Mouse (Mus musculus): ENCODE data around the gene Cpvl. TPM values are rescaled to one million over a fixed set of nuclear protein-coding genes. Genes with fewer than 3 reads are reported as not detected.

Cpvl gene
- polyA plus RNA-seq, 1 experiment from 2014 or later, result not detected

DNA sequence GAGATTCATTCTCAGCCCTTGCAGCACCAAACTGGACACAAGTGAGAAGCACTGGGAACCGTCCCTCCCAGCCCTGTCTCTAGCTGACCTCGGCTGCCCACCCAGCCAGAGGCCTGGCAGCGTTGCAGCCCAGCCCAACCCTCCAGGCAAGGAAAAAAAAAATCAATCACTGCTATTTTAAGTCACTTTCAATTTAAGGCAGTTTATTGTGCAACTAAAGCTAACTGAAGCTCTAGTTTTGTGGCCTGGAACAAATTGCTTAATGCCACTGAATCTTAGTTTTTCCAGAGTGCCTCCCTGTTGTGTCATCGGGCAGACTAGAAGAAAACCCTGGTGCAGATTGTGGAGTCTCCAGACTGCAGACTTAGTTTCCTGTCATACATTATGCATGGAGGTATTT is 17.0 kb upstream of the Cpvl start:
- Histone ChIP-seq H3K9ac (replicated peaks) (no peak overlapping the region), H3K4me2 (replicated peaks) (no peak overlapping the region), H3K36me3 (no peaks in the 10 kb centered on the region), H3K4me3 (replicated peaks) (no peak overlapping the region), H3K9me3 (no peaks in the 10 kb centered on the region; the same call in 1 of the 2 replicates), H3K4me1 (replicated peaks) (peaks cover 7% of the 10 kb centered on the region; the same call in 1 of the 2 replicates), H3K27ac (no peak overlapping the region), H3K27me3 (no peaks in the 10 kb centered on the region)
- ATAC-seq, result no peak
- 60% methylated on average over 4 of the region's 4 CpGs for WGBS

DNA sequence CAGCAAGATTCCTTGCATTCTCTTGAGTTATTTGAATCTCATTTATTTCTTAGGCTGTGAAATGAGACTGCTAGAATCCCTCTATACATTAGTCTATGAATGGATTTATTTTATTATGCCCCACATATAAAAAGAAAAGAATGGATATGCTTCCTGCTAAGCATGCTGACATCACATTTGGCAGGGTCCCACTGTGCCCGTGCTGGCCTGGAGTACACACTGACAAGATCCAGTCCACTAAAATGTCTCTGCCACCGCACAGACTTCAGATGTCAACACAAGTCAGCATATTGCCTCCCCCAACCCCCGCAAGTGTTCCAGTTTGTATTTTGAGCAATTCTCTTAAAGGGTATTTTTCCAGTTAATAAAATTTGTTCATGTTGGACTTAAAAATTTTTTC is 13.9 kb upstream of the Cpvl start:
- no peaks in the 10 kb centered on the region for H3K36me3 ChIP-seq
- no peak overlapping the region for H3K4me3 ChIP-seq (replicated peaks)
- no peak overlapping the region for H3K4me2 ChIP-seq (replicated peaks)
- WGBS, result 83% methylated on average over 3 of the region's 3 CpGs
- 0 out of 2 replicates have a peak overlapping the region, but pooled peaks have one; percentile 35 for H3K27ac ChIP-seq
- no peaks in the 10 kb centered on the region for H3K27me3 ChIP-seq
- H3K9me3 ChIP-seq, result no peaks in the 10 kb centered on the region; the same call in 1 of the 2 replicates
- peaks cover 7% of the 10 kb centered on the region; the same call in 1 of the 2 replicates for H3K4me1 ChIP-seq (replicated peaks)
- H3K9ac ChIP-seq (replicated peaks), result no peak overlapping the region
- no peak for ATAC-seq

DNA sequence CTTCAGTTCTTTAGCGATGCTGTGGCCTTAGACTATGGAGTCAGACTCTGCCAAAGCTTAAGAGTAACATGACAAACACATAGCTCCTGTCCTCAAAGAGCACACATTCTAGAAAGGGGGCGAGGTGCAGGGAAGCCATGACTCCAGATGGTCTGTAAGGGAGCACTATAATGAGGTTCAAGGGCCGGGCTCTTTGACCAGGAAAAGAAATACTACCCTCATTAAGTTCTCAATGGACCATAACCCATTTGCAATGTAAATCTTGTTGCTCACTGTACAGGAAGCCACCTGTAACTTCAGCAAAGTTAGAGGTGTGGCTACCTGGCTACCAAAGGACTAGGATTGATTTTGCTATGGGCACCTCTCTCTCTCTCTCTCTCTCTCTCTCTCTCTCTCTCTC is 8.8 kb upstream of the Cpvl start:
- H3K4me2 ChIP-seq (replicated peaks), result no peak overlapping the region
- ATAC-seq, result no peak
- H3K9me3 ChIP-seq, result no peaks in the 10 kb centered on the region
- H3K4me3 ChIP-seq (replicated peaks), result no peak overlapping the region
- H3K27me3 ChIP-seq, result no peaks in the 10 kb centered on the region; the same call in 1 of the 2 replicates
- H3K27ac ChIP-seq, result no peak overlapping the region
- WGBS, result 84% methylated on average over 3 of the region's 3 CpGs
- H3K9ac ChIP-seq (replicated peaks), result no peak overlapping the region
- peaks cover 4% of the 10 kb centered on the region; the same call in 1 of the 2 replicates for H3K4me1 ChIP-seq (replicated peaks)
- no peaks in the 10 kb centered on the region for H3K36me3 ChIP-seq

DNA sequence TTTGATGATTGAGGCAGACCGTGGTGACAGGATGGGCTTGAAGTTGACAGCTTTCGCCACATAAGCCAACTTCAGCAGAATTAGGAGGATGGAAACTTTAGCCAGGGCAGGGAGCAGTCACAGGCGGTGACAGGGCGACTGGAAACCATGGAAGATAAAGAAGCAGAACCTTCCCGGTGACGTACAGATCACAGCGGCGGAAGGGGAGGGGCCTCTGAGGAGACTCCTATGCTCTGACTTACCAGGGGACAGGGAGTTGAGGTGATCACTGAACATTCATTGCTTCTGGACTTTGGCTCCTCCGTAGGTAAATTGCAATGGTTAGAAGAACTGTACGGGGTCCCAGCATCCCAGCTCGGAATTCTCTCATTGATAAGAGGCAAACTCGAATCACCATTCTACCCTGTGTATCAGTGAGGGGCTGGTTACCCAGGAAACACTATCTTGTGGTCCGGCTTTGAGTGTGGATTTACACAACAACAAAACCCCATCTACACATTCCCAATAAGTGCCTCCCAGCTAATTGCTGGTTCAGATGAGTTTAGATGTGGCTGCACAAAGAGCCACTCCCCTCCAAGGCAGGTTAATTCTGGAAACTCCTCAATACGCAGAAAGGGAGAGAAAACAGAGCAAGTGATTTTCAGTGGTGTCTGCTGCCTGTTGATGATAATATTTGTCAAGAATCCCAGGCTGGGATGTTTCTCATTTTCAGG is 8.0 kb upstream of the Cpvl start:
- Histone ChIP-seq H3K4me2 (replicated peaks) (no peak overlapping the region), H3K27ac (no peak overlapping the region), H3K4me3 (replicated peaks) (no peak overlapping the region), H3K27me3 (no peaks in the 10 kb centered on the region; the same call in 1 of the 2 replicates), H3K36me3 (no peaks in the 10 kb centered on the region), H3K9me3 (no peaks in the 10 kb centered on the region), H3K9ac (replicated peaks) (no peak overlapping the region), H3K4me1 (replicated peaks) (peaks cover 4% of the 10 kb centered on the region; the same call in 1 of the 2 replicates)
- no peak for ATAC-seq
- 81% methylated on average over 14 of the region's 14 CpGs for WGBS

DNA sequence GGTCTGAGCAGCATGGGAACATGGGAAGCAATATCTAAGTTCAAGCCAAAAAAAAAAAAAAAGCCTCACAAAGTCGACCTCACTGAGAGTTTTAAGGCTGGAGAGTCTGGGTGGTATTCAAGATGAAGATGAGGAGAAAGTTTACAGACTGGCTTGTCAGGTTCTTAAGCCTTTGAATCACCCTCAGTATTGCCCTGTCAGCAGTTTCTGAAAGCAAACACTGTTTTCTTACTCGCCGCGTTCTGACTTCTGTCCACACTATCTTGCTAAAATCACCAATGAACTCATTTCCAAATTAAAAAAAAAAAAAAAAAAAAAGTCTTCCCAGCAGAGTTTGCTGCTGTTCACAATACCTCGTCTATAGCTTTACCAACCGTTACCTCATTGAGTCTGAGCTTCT is 5.3 kb upstream of the Cpvl start:
- ATAC-seq, result no peak
- Histone ChIP-seq H3K9me3 (no peaks in the 10 kb centered on the region), H3K4me1 (replicated peaks) (peaks cover 4% of the 10 kb centered on the region; the same call in 1 of the 2 replicates), H3K4me3 (replicated peaks) (no peak overlapping the region), H3K36me3 (no peaks in the 10 kb centered on the region), H3K27ac (no peak overlapping the region), H3K4me2 (replicated peaks) (no peak overlapping the region), H3K27me3 (no peaks in the 10 kb centered on the region; the same call in 1 of the 2 replicates), H3K9ac (replicated peaks) (no peak overlapping the region)
- WGBS, result 83% methylated on average over 6 of the region's 6 CpGs

DNA sequence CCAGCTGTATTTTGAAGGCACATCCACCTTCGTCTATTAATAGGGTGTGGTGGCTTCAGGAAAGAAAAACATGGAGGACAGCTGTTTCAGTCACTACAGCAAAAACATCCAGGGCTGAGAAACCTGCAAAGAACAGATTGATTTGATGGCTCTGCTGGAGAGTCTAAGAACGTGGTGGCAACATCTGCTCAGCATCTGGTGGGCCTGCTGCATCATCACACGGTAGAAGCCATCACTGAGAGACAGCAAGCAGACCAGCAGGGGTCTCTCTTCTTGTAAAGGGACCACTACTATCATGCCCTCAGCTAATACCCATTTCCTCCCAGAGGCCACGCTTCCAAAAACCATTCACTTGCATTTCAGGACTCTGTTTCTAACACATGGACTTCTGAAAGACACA is 4.1 kb upstream of the Cpvl start:
- no peak for ATAC-seq

DNA sequence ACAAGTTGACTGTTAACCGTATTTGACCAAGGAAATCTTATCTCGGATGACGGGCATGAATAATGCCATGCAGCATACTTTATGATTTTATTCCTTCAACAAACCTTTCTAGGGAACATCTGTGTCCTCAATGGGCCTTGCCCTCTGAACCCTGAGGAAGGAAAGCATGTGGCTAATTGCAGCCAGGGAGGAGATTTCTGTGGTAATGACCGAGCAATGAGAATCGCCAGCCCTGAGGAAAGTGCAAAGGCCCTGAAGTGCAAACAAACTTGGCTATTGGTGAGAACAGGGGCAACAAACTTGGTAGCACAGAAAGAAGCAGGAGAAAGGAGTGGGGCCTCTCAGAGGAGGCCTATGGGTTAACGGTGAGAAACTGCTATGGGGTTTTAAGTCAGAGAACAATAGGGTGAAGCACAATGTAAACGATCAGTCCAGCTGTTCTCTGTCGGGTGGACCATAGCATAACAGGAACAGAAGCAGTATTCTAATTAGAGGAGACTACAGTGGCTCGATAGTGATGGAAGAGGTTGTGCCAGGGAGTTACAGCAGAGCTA is 3.7 kb upstream of the Cpvl start:
- H3K4me3 ChIP-seq (replicated peaks), result no peak overlapping the region
- H3K9ac ChIP-seq (replicated peaks), result no peak overlapping the region
- no peak for ATAC-seq
- H3K27me3 ChIP-seq, result no peaks in the 10 kb centered on the region; the same call in 1 of the 2 replicates
- no peaks in the 10 kb centered on the region for H3K36me3 ChIP-seq
- H3K9me3 ChIP-seq, result no peaks in the 10 kb centered on the region
- no peak overlapping the region for H3K27ac ChIP-seq
- no peak overlapping the region for H3K4me2 ChIP-seq (replicated peaks)
- peaks cover 4% of the 10 kb centered on the region; the same call in 1 of the 2 replicates for H3K4me1 ChIP-seq (replicated peaks)
- WGBS, result 52% methylated on average over 9 of the region's 9 CpGs

More for the DNA sequence above, 4.1 kb upstream of the Cpvl start:
- Histone ChIP-seq H3K36me3 (no peaks in the 10 kb centered on the region), H3K27ac (no peak overlapping the region), H3K27me3 (no peaks in the 10 kb centered on the region; the same call in 1 of the 2 replicates), H3K4me2 (replicated peaks) (no peak overlapping the region), H3K9me3 (no peaks in the 10 kb centered on the region), H3K9ac (replicated peaks) (no peak overlapping the region), H3K4me3 (replicated peaks) (no peak overlapping the region), H3K4me1 (replicated peaks) (peaks cover 4% of the 10 kb centered on the region; the same call in 1 of the 2 replicates)
- WGBS, result 71% methylated on average over 4 of the region's 4 CpGs

DNA sequence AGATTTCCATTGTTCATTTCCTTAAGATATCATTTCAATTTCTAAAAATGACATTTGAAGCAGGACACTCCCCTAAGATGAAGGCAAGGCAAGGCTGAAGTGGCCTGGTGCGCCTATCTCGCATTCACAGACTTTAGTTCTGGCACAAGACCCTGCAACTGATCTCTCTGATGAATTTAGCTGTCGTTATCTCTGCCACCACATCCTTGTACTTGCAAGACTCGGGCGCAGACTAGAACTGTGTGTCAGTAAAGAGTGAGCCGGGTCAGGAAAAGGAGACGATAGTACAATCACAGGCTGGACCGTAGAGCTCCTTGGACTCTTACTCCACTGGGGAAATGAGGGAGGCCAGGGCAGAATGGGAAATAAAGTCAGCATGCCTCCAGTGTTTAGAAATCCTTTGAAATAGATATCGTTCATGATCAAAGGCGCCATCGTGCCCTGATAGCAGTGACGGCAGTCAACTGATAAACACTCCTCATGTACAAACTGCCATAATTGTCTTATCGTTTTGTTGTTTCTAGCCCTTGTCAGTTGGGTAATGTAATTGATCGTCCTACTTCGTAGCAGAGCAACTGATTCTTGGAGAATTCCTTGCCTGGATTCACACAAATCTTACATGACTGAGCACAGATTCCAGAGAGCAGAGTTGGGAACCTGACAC is 2.5 kb upstream of the Cpvl start:
- no peak overlapping the region for H3K27ac ChIP-seq
- H3K36me3 ChIP-seq, result no peaks in the 10 kb centered on the region
- H3K9ac ChIP-seq (replicated peaks), result no peak overlapping the region
- 86% methylated on average over 15 of the region's 15 CpGs for WGBS
- H3K4me1 ChIP-seq (replicated peaks), result no peaks in the 10 kb centered on the region; the same call in 1 of the 2 replicates
- H3K4me3 ChIP-seq (replicated peaks), result no peak overlapping the region
- H3K27me3 ChIP-seq, result no peaks in the 10 kb centered on the region
- no peak for ATAC-seq
- H3K4me2 ChIP-seq (replicated peaks), result no peak overlapping the region
- no peaks in the 10 kb centered on the region for H3K9me3 ChIP-seq

DNA sequence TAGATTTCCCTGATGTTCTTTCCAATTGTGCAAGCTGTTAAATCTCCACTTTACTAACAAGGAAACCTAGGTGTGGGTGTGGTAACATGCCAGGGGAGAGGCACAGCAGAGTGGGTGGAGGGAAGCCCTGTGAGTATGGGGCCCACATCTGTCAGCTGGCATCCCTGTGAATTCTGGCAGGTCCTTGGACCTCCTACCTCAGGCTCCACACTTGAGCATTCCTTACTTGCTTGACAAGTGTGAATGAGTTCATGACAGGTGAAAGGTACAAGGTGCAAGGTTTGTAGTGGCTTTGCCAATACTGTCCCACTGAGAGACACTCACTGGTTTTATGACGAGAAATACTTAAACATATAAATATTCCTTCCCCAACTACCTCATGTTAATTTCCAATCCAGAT is 4.4 kb downstream of the Cpvl start:
- ATAC-seq, result no peak
- Histone ChIP-seq H3K36me3 (no peaks in the 10 kb centered on the region), H3K4me2 (replicated peaks) (no peak overlapping the region), H3K9ac (replicated peaks) (no peak overlapping the region), H3K9me3 (no peaks in the 10 kb centered on the region), H3K27me3 (no peaks in the 10 kb centered on the region), H3K4me1 (replicated peaks) (peaks cover 31% of the 10 kb centered on the region), H3K27ac (no peak overlapping the region), H3K4me3 (replicated peaks) (no peak overlapping the region)
- WGBS, result 97% methylated on average over 1 of the region's 1 CpGs

DNA sequence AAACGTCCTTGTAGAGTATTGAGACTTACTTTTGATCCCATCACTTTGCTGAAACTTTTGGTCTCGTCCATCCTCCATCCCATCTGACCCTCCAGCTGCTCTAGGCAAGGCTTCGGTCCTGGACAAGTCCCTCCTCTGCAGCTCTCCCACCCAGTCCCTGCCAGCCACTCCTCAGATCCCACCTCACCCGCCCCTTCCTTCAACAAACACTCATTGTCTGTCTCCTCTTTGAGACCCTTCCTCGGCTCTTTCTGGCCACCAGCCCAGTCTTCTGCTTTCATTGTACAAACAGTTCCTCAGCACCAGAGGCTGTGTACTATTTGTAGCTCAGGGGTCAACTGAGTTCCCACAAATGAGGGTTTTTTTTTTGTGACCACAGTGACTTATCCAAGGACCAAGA is 5.0 kb downstream of the Cpvl start:
- ATAC-seq, result peak; percentile 71
- WGBS, result 26% methylated on average over 5 of the region's 5 CpGs
- H3K27ac ChIP-seq, result no peak overlapping the region
- H3K9me3 ChIP-seq, result no peaks in the 10 kb centered on the region
- peaks cover 33% of the 10 kb centered on the region for H3K4me1 ChIP-seq (replicated peaks)
- H3K36me3 ChIP-seq, result no peaks in the 10 kb centered on the region
- no peak overlapping the region for H3K4me2 ChIP-seq (replicated peaks)
- H3K9ac ChIP-seq (replicated peaks), result no peak overlapping the region
- no peak overlapping the region for H3K4me3 ChIP-seq (replicated peaks)
- no peaks in the 10 kb centered on the region for H3K27me3 ChIP-seq

DNA sequence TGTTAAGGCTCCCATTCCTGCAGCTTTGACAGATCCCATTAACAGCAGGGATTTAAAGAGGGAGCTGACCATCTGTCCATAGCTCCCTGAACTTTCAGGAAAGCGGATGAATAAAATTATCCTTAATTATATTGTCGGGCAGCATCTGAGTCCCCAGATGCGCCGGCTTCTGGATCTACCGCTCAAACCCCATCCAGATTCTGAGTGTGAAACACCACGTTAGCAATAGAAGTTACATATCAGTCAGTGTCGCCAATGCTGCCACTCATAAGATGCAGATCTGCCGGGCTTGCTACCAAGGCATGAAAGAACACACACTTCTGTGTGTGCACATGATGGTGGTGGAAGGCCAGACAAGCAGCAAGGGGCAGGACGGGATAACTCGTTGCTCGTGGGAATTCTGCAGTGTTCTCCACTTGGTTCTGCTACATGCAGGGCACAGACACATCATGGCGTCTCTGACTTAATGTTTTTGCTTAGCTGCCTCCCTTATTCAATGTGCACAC is 6.2 kb downstream of the Cpvl start:
- WGBS, result 44% methylated on average over 12 of the region's 12 CpGs
- ATAC-seq, result peak; percentile 34; the same call in 1 of the 2 replicates
- no peak overlapping the region for H3K27ac ChIP-seq

DNA sequence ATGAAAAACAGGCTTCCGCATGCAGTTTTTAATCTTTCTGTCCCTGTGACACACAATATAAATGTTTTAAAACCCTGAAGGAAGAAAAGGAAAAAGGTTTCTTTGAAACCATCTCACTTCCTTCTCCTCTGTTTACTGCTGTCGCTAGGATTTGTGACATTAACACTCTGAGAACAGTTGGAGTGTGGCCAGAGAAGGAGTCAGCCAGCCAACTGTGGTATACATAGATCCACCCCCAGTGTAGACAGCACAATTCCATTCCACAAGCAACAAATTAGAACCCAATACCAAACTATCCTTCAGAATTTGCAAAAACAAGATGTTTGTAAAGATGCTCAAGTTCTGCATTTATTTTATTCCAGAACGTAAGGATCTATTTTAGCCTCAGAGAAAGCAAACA is 6.7 kb downstream of the Cpvl start:
- no peaks in the 10 kb centered on the region for H3K36me3 ChIP-seq
- no peak overlapping the region for H3K9ac ChIP-seq (replicated peaks)
- no peaks in the 10 kb centered on the region for H3K9me3 ChIP-seq
- 59% methylated on average over 3 of the region's 3 CpGs for WGBS
- H3K4me3 ChIP-seq (replicated peaks), result no peak overlapping the region
- no peak overlapping the region for H3K4me2 ChIP-seq (replicated peaks)
- H3K27ac ChIP-seq, result no peak overlapping the region
- peaks cover 34% of the 10 kb centered on the region for H3K4me1 ChIP-seq (replicated peaks)
- no peaks in the 10 kb centered on the region for H3K27me3 ChIP-seq
- ATAC-seq, result no peak

More for the DNA sequence above, 6.2 kb downstream of the Cpvl start:
- Histone ChIP-seq H3K27me3 (no peaks in the 10 kb centered on the region), H3K36me3 (no peaks in the 10 kb centered on the region), H3K4me3 (replicated peaks) (no peak overlapping the region), H3K4me2 (replicated peaks) (no peak overlapping the region), H3K9ac (replicated peaks) (no peak overlapping the region), H3K4me1 (replicated peaks) (peaks cover 33% of the 10 kb centered on the region), H3K9me3 (no peaks in the 10 kb centered on the region)
